Mouse (Mus musculus) stomach, postnatal 0 days (tissue): ENCODE results near the gene Zc3hav1. TPM values are rescaled to one million over a fixed set of nuclear protein-coding genes. Genes with fewer than 3 reads are reported as not detected.

ENCODE experiments used
- ATAC-seq: fragments of 200-750 bp; cut with Nextera tagmentation; 2 replicates; pipeline ENCODE4 v1.8.0; 2017; ENCODE audit not compliant: low FRiP score, low TSS enrichment
- DNase-seq: peaks from one replicate; pipeline ENCODE4 v3.0.0-alpha.2; 2016; ENCODE audit warnings: low spot score
- H3K27ac ChIP-seq: fragments of 300-500 bp; sonication (generic); replicated peaks from 2 replicates; pipeline ENCODE4 v1.5.1; 2014; ENCODE audit warnings: mild to moderate bottlenecking, control low read depth
- H3K27me3 ChIP-seq: fragments of 300-500 bp; sonication (generic); 2 replicates; pipeline ENCODE4 v1.6.1; 2014; ENCODE audit warnings: low read length; ENCODE audit not compliant: control insufficient read depth, insufficient read depth
- H3K36me3 ChIP-seq: fragments of 300-500 bp; sonication (generic); 2 replicates; pipeline ENCODE4 v1.6.1; 2014; ENCODE audit warnings: low read length, mixed read lengths; ENCODE audit not compliant: control insufficient read depth, insufficient read depth
- H3K4me1 ChIP-seq: fragments of 300-500 bp; sonication (generic); replicated peaks from 2 replicates; pipeline ENCODE4 v1.6.1; 2014; ENCODE audit warnings: antibody characterized with exemption; ENCODE audit not compliant: control insufficient read depth, insufficient read depth
- H3K4me2 ChIP-seq: fragments of 300-500 bp; sonication (generic); replicated peaks from 2 replicates; pipeline ENCODE4 v1.6.1; 2014; ENCODE audit warnings: low read depth, mild to moderate bottlenecking, control low read depth, moderate library complexity
- H3K4me3 ChIP-seq: fragments of 300-500 bp; sonication (generic); 2 replicates; pipeline ENCODE4 v1.5.1; 2014; ENCODE audit warnings: low read depth, low read length, control low read depth
- H3K9ac ChIP-seq: fragments of 300-500 bp; sonication (generic); 2 replicates; pipeline ENCODE4 v1.6.1; 2014; ENCODE audit warnings: mild to moderate bottlenecking, low read length, control low read depth, mixed read lengths
- H3K9me3 ChIP-seq: fragments of 300-500 bp; sonication (generic); 2 replicates; pipeline ENCODE4 v1.6.1; 2016; ENCODE audit warnings: low read length; ENCODE audit not compliant: control insufficient read depth
- CTCF ChIP-seq: IDR thresholded peaks from 2 replicates; pipeline ENCODE4 v1.5.1; 2016; ENCODE audit warnings: antibody characterized with exemption, low read depth, mild to moderate bottlenecking, moderate library complexity
- EP300 ChIP-seq: optimal IDR thresholded peaks from 2 replicates; pipeline ENCODE3; 2016; ENCODE audit warnings: antibody characterized with exemption
- WGBS: fragments of 180-500 bp; shearing (Covaris S2); extraction: QIAGEN DNeasy Blood & Tissue Kit; methylation state at CpG from one replicate; pipeline ENCODE4 v1.1.7; 2014; 5-methylcytosine and 5-hydroxymethylcytosine counted together
- polyA plus RNA-seq: library from polyadenylated mRNA; unstranded; fragments of >200 nt; fragmentation: Nextera tagmentation; extraction: Ambion mirVana; gene quantifications from 2 replicates; pipeline ENCODE4 v1.2.1, GENCODE M21; 2015

Gene Zc3hav1
- 12.7 and 12.9 TPM in 2 replicates for polyA plus RNA-seq

DNA sequence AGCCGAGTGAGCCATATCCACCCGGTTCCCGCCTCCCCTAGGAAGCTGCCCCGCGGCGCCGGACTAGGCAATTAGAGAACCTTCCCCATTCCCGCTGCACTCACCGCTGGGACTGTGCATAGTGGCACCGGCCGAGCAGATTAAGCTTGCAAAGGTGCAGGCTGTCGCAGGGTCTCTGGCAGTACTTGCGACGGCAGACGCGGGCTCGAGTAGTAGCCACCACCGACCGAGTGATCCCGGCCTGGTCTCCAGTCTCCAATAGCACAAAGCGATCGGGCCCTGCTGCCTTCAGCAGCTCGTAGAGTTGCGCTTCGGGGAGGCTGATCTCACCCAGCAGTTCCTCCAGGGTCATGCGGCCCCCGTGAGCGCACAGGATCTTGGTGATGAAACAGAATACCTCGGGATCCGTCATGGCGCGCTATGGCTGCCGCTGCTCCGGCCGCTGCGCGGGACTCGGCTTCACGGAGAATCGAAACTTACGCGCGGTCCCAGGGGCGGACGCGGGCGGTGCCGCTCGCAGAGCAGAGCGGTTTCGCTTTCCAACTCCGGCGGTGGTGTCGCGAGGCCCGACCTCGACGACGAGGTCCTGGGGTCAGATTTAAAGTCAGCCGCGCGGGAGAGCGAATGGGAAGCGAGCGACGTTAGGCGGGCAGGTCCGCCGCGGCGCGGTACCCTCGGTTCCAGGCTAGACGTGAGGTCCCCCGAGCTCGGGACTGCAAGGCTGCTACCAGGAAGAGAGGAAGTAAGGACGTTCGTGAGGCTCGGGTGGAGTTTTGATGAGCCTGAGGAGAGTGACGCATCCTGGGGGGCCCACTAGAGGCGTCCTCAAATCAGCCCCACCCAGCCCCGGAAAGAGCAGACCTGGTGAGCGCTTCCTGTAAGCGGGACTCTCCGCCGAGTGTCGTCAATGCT, at the start of gene Zc3hav1:
Gene Zc3hav1 (minus strand): TSS at position 793 of the 912 bp plus-strand sequence.
- ATAC-seq (peak; percentile 93), DNase-seq (peak; percentile 88)
- H3K27ac ChIP-seq = peak within 1 kb of the TSS; percentile 91
- no peak for TF ChIP-seq CTCF
- H3K9me3 ChIP-seq = no peaks in the 10 kb centered on the region
- peak within 1 kb of the TSS; percentile 68 for H3K4me3 ChIP-seq
- H3K4me1 ChIP-seq = 0 out of 2 replicates have a peak, but pooled peaks cover 6% of the 10 kb centered on the region
- H3K9ac ChIP-seq = peak within 1 kb of the TSS; percentile 79
- under 1% methylated on average over 86 of the region's 87 CpGs for WGBS
- H3K27me3 ChIP-seq = no peaks in the 10 kb centered on the region
- H3K36me3 ChIP-seq = no peaks in the 10 kb centered on the region
- peak within 1 kb of the TSS; percentile 76 for H3K4me2 ChIP-seq

DNA sequence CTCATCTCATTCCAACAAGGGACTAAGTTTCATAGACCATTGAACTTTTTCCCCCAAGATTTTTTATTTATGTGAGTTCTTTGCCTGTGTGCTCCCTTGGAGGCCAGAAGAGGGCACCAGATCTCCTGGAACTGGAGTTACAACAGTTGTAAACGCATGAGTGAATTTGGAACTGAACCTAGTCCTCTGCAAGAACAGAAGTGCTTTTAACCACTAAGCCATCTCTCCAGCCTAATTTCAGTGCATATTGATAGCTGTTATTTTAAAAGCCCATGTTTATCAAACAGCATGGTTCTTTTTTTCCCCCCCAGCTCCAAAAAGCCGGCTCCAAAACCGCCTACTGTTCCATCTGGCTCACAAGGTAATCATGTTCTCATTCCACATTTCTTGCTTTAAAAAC, 35.3 kb upstream of the Zc3hav1 start:
- Histone ChIP-seq H3K4me2 (no peak overlapping the region), H3K27me3 (no peaks in the 10 kb centered on the region), H3K9me3 (no peaks in the 10 kb centered on the region), H3K4me3 (no peak overlapping the region), H3K27ac (no peak overlapping the region), H3K4me1 (no peaks in the 10 kb centered on the region), H3K36me3 (no peaks in the 10 kb centered on the region), H3K9ac (no peak overlapping the region)
- 89% methylated on average over 3 of the region's 3 CpGs for WGBS
- ATAC-seq (no peak), DNase-seq (peak; percentile 20)
- TF ChIP-seq EP300 = no peak
- TF ChIP-seq CTCF = peak; percentile 69

DNA sequence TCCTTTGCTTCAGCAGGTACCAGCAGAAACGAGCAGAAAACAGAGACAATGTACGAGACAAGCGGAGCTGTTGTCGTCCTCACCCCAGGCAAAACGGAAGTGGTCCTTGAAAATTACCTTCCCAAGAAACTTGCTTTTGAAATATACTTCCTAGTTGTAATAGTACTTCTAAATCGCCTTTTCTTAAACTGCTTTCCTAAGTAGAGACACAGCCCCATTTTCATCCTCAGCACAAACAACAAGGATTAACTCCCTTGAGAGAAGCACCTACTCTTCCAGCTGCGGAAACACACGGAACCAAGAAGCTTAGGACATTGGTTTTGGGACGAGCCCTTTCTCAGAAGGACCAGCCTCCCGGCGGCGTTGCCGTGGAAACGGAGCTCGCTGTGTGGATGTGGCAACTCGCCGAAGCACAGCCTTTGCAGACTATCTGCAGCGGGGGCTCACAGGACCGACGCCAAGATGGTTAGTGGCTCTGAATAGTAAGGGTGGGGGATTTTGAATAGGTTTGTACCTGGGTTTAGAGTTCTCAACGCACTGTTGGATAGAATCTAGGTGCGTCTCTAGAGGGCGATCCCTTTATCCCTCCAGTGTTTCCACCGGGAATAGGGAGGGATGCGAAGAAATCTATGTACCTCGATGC, 26.8 kb upstream of the Zc3hav1 start, which contains the start of gene Ttc26:
Gene Ttc26 (plus strand): TSS at position 341 of the 643 bp plus-strand sequence.
- Histone ChIP-seq H3K4me1 (no peaks in the 10 kb centered on the region), H3K27me3 (no peaks in the 10 kb centered on the region), H3K27ac (peak within 1 kb of the TSS; percentile 49), H3K9ac (peak within 1 kb of the TSS; percentile 66), H3K4me2 (peak within 1 kb of the TSS; percentile 63), H3K36me3 (no peaks in the 10 kb centered on the region), H3K4me3 (peak within 1 kb of the TSS; percentile 54), H3K9me3 (no peaks in the 10 kb centered on the region)
- peak; percentile 93 for ATAC-seq
- DNase-seq = peak; percentile 88
- TF ChIP-seq EP300 (no peak), CTCF (peak; percentile 35)
- WGBS = under 1% methylated on average over 26 of the region's 26 CpGs

DNA sequence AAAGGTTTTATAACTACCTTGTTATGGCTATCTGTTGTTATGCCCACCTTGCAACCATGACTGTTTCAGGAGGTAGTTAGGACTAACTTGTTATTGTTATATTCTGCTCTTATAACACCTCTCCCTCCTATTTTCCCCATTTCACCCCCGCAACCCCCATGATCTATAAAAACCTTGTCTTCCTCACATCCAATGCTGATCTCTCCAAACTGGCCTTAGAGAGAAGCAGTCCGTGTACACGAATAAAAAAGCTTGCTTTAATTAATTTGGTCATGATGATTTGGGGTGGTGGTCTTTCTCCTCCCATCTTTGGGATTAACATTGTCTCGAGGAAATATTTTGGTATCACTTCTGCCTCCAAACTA, 26.3 kb upstream of the Zc3hav1 start:
- DNase-seq = no peak
- Histone ChIP-seq H3K27ac (peak overlapping the region; percentile 49), H3K4me2 (peak overlapping the region; percentile 63), H3K36me3 (no peaks in the 10 kb centered on the region), H3K9ac (peak overlapping the region; percentile 66), H3K9me3 (no peaks in the 10 kb centered on the region), H3K4me1 (no peaks in the 10 kb centered on the region), H3K27me3 (no peaks in the 10 kb centered on the region), H3K4me3 (peak overlapping the region; percentile 54)
- TF ChIP-seq CTCF (no peak), EP300 (no peak)
- 6% methylated on average over 4 of the region's 4 CpGs for WGBS
- no peak for ATAC-seq

DNA sequence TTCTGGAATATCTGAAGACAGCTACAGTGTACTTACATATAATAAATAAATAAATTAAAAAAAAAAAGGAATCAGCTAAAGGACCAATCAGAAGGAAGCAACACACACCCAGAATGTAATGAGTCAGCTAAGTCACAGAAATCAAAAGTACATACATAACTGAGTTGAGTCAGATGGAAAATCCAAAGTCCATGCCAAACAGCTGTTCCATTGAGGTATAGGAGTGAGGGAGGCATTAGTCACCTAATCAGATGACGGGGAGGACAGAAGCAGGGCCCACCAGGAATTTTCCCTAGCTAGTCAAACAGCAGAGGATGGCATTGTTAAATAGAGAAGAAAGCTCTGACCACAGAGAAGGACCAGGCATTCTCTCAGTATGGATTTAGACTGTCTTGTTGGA, 19.9 kb upstream of the Zc3hav1 start:
- 45% methylated on average over 1 of the region's 1 CpGs for WGBS
- ATAC-seq (peak; percentile 94), DNase-seq (no peak)
- no peak overlapping the region for H3K27ac ChIP-seq
- H3K4me1 ChIP-seq = no peaks in the 10 kb centered on the region
- H3K27me3 ChIP-seq = no peaks in the 10 kb centered on the region
- H3K4me3 ChIP-seq = no peak overlapping the region
- no peak overlapping the region for H3K4me2 ChIP-seq
- H3K9me3 ChIP-seq = no peaks in the 10 kb centered on the region
- no peaks in the 10 kb centered on the region for H3K36me3 ChIP-seq
- no peak overlapping the region for H3K9ac ChIP-seq
- no peak for TF ChIP-seq CTCF

DNA sequence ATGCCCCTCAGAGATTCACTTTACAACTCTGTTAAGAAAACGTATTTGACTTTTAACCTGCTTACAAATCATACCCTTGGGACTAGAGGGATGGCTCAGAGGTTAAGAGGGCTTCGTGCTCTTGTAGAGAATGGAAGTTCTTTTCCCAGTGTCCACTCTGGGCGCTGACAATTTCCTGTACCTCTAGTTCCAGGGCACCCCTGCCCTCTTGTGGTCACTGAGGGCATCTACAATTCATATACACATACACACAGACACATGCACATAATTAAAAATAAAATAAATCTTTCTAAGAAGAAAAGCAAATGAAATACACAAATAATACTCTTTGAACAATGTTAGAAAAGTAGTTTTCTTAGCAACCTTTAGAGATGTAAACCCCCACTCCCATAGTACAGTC, 15.5 kb upstream of the Zc3hav1 start:
- TF ChIP-seq EP300 = no peak
- TF ChIP-seq CTCF = peak; percentile 28; the same call in 1 of the 2 replicates
- Histone ChIP-seq H3K9ac (no peak overlapping the region), H3K9me3 (no peaks in the 10 kb centered on the region), H3K4me1 (no peaks in the 10 kb centered on the region), H3K36me3 (no peaks in the 10 kb centered on the region), H3K27me3 (no peaks in the 10 kb centered on the region), H3K4me2 (no peak overlapping the region), H3K27ac (no peak overlapping the region), H3K4me3 (no peak overlapping the region)
- ATAC-seq (no peak), DNase-seq (no peak)
- 77% methylated on average over 3 of the region's 3 CpGs for WGBS
